Mouse (Mus musculus) heart, embryonic 14.5 days (tissue): Measurements from ENCODE around the gene Gm17545. TPM values are rescaled to one million over a fixed set of nuclear protein-coding genes. Genes with fewer than 3 reads are reported as not detected.

Experiments used
- ATAC-seq: fragments of 200-750 bp; cut with Nextera tagmentation; 2 replicates; pipeline ENCODE4 v1.8.0; 2017; ENCODE audit warnings: low read depth, moderate TSS enrichment; ENCODE audit not compliant: insufficient number of reproducible peaks, insufficient read depth, low FRiP score
- H3K27ac ChIP-seq, 2 experiments: fragments of 200-500 bp in 1 of 2; fragments of 300-500 bp in 1 of 2; sonication (generic) in 1 of 2; replicated peaks in 1 of 2; 2 replicates each; pipeline ENCODE4 v1.5.1; 2012 to 2014; ENCODE audit warnings: low read depth in 2 of 2, low read length in 2 of 2, control low read depth in 1 of 2, mild to moderate bottlenecking in 1 of 2, mixed read lengths in 1 of 2; ENCODE audit not compliant: control insufficient read depth in 1 of 2, insufficient read depth in 1 of 2
- H3K27me3 ChIP-seq: fragments of 300-500 bp; sonication (generic); 2 replicates; pipeline ENCODE4 v1.6.1; 2014; ENCODE audit warnings: mild to moderate bottlenecking, low read length, control low read depth; ENCODE audit not compliant: control insufficient read depth, insufficient read depth
- H3K36me3 ChIP-seq: fragments of 300-500 bp; sonication (generic); 2 replicates; pipeline ENCODE4 v1.6.1; 2014; ENCODE audit warnings: mild to moderate bottlenecking, control low read depth, low read length, mixed read lengths; ENCODE audit not compliant: control insufficient read depth, insufficient read depth
- H3K4me1 ChIP-seq, 2 experiments: fragments of 200-500 bp in 1 of 2; fragments of 300-500 bp in 1 of 2; sonication (generic) in 1 of 2; 2 replicates each; pipeline ENCODE4 v1.6.1; 2012 to 2014; ENCODE audit warnings: low read length in 2 of 2, control low read depth in 1 of 2, mixed read lengths in 1 of 2; ENCODE audit not compliant: control insufficient read depth in 2 of 2, insufficient read depth in 2 of 2
- H3K4me2 ChIP-seq: fragments of 300-500 bp; sonication (generic); 2 replicates; pipeline ENCODE4 v1.6.1; 2014; ENCODE audit warnings: mild to moderate bottlenecking, low read length
- H3K4me3 ChIP-seq, 2 experiments: fragments of 200-500 bp in 1 of 2; fragments of 300-500 bp in 1 of 2; sonication (generic) in 1 of 2; 2 replicates each; pipeline ENCODE4 v1.5.1; 2012 to 2014; ENCODE audit warnings: low read length in 2 of 2, mild to moderate bottlenecking in 2 of 2, control low read depth in 1 of 2, low read depth in 1 of 2, moderate library complexity in 1 of 2; ENCODE audit not compliant: control insufficient read depth in 1 of 2, insufficient read depth in 1 of 2
- H3K9ac ChIP-seq: fragments of 300-500 bp; sonication (generic); 2 replicates; pipeline ENCODE4 v1.6.1; 2014; ENCODE audit warnings: mild to moderate bottlenecking, low read length
- H3K9me3 ChIP-seq: fragments of 300-500 bp; sonication (generic); 2 replicates; pipeline ENCODE4 v1.6.1; 2016; ENCODE audit warnings: low read length, control low read depth; ENCODE audit not compliant: control insufficient read depth
- WGBS: fragments of 180-500 bp; shearing (Covaris S2); extraction: QIAGEN DNeasy Blood & Tissue Kit; methylation state at CpG from one replicate; pipeline ENCODE4 v1.1.7; 2014; 5-methylcytosine and 5-hydroxymethylcytosine counted together
- polyA plus RNA-seq: library from polyadenylated mRNA; unstranded; fragments of >200 nt; fragmentation: Nextera tagmentation; extraction: Ambion mirVana; gene quantifications from 2 replicates; pipeline ENCODE4 v1.2.1, GENCODE M21; 2014

Gm17545 gene
- polyA plus RNA-seq, 1 experiment from 2014 or later = not detected

DNA sequence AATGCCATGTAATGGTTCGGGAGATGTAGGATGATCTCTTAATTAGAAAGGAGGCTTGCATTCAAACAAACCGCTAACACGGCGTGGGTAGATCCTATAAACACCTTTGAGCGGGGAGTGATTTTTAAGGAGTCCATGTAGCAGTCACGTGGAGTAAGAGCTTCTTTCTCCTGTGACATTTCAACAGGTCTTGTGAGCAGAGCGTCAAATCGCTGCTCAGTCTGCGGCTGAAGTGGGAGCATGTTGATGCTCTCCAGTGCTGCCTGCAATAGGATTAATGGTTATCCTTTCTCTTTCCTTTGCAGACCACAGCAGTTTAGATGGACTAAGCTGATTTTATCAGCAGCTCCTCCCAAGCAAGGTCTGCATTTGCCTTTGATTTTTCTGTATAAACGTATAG lies 22.2 kb downstream of the Gm17545 start:
- Histone ChIP-seq H3K4me3 (peak overlapping the region; percentile 68 to 72), H3K4me2 (peak overlapping the region; percentile 75), H3K4me1 (peaks cover 0 to 6% of the 10 kb centered on the region in 2 experiments; a peak in 2 of 4 replicates), H3K9ac (peak overlapping the region; percentile 75), H3K36me3 (no peaks in the 10 kb centered on the region), H3K27ac (peak overlapping the region in 1 of 2 experiments; percentile 53; a peak in 1 of 4 replicates), H3K9me3 (no peaks in the 10 kb centered on the region), H3K27me3 (no peaks in the 10 kb centered on the region)
- no peak for ATAC-seq
- 4% methylated on average over 10 of the region's 10 CpGs for WGBS

DNA sequence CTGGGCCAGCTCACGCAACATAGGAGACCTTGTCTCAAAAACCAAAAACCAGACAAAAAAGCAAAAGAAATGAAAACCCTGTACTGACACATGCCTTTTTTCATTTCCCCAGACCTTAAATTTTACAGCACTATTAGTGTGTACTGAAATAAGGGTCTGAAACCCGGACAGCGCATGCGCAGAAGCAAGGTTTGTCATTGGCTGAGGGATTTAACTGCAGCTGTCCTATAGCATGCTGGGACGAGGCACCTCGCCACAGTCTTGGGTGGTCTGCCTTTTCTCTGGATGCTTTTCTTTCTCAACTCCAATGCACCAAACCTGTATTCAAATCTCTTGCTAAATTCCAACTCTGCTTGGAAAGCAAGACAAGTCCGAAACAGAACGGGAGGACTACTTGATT lies 24.9 kb downstream of the Gm17545 start:
- 87% methylated on average over 8 of the region's 8 CpGs for WGBS
- ATAC-seq = no peak

DNA sequence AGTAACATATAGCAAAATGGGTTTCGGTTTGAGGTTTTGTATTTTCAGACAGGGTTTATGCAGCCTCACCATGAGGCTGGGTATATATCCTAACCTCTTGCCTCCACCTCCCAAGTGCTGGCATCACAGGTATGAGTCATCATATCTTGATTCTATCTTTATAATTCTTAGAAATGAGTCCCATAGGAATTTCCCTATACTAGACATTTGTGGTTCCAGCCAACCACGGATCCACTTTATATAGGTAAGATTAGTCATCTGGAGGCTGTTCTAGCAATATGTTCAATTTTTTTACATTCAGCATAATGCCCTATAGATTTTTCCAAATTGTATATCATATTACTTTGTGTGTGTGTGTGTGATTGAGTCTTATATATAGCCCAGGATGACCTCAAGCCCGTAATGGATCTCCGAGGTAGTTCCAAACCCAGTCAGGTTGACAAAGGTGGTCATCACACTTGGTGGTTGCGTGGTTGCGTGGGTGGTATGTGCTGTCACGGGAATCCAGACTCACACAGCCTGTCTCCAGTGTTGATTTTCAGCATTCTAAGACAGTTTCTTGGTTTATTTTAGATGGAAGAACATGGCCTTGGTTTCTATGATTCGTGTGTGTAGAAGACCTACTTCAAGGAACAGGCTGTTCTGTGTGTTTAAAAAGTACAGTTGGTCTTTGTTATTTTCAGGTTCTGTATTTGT lies 29.9 kb downstream of the Gm17545 start:
- ATAC-seq = no peak
- H3K27ac ChIP-seq = no peak overlapping the region
- no peaks in the 10 kb centered on the region for H3K4me1 ChIP-seq

More for the DNA sequence above, 24.9 kb downstream of the Gm17545 start:
- no peak overlapping the region for H3K9ac ChIP-seq
- no peaks in the 10 kb centered on the region for H3K36me3 ChIP-seq
- H3K9me3 ChIP-seq = no peaks in the 10 kb centered on the region
- no peak overlapping the region for H3K4me3 ChIP-seq
- H3K27me3 ChIP-seq = no peaks in the 10 kb centered on the region
- H3K27ac ChIP-seq = no peak overlapping the region
- H3K4me2 ChIP-seq = no peak overlapping the region
- peaks cover 0 to 6% of the 10 kb centered on the region in 2 experiments; a peak in 2 of 4 replicates for H3K4me1 ChIP-seq

DNA sequence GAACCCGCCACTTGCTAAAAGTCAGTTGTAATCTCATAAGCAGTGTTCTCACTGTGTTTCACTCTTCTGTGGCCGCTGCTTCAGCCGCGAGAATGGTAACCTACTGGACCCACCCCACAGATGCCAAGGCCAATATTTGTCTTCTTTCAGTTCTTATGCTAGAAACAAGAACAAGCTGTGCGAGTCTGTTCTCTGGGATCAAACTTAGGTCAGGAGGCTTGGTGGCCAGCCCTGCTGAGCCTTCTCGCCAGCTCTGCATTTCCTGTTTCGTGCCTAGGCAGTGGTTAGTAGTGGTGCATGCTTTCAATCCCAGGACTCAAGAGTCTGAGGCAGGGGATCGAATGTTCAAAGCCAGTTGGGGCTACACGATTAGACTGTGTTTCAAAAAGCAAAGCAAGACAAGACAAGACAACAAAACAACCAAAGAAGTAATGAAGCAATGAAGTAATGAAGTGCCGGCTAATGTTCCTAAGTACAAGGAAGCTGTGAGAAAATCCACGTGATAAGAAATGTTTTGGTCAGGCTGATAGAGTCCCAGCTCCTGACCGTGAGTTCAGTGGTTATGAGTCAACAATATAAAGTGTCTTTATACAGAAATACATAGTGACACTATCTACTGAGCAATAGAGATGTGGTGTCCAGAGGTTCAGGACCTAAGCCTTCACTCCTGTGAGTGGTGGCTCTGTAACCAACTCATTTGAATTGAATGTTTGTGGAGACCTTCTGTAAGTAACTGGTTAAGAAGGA lies 30.6 kb downstream of the Gm17545 start:
- ATAC-seq = no peak
- Histone ChIP-seq H3K27me3 (no peaks in the 10 kb centered on the region), H3K4me3 (no peak overlapping the region), H3K27ac (no peak overlapping the region), H3K9me3 (no peaks in the 10 kb centered on the region), H3K4me1 (no peaks in the 10 kb centered on the region), H3K9ac (no peak overlapping the region), H3K36me3 (no peaks in the 10 kb centered on the region), H3K4me2 (no peak overlapping the region)
- WGBS = 81% methylated on average over 12 of the region's 12 CpGs

More for the DNA sequence above, 29.9 kb downstream of the Gm17545 start:
- H3K4me2 ChIP-seq = no peak overlapping the region
- H3K36me3 ChIP-seq = no peaks in the 10 kb centered on the region
- H3K4me3 ChIP-seq = no peak overlapping the region
- H3K9ac ChIP-seq = no peak overlapping the region
- H3K9me3 ChIP-seq = no peaks in the 10 kb centered on the region
- no peaks in the 10 kb centered on the region for H3K27me3 ChIP-seq
- WGBS = 89% methylated on average over 8 of the region's 8 CpGs

DNA sequence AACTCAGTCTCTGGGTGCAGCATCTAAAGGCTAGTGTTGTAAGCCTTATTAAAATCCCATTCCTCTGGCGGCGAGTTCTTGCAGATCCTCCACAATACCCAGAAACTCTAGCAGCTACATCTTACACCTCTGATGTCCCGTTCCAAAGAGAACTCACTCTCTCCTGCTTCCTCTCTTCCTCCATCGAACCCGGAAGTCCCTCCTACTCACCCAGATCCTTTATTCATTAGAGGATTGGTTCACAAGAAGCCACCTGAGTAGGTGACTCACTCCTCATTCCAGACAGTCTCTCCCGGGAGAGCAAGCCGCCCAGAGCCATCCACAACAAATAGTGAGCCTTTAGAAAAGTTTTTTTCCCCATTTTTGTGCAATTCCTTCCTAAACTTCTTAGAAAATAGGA lies 32.1 kb downstream of the Gm17545 start:
- H3K36me3 ChIP-seq = no peaks in the 10 kb centered on the region
- H3K4me1 ChIP-seq = no peaks in the 10 kb centered on the region
- no peak overlapping the region for H3K4me2 ChIP-seq
- 86% methylated on average over 7 of the region's 7 CpGs for WGBS
- ATAC-seq = no peak
- H3K27me3 ChIP-seq = no peaks in the 10 kb centered on the region
- H3K4me3 ChIP-seq = no peak overlapping the region
- H3K9ac ChIP-seq = no peak overlapping the region
- H3K27ac ChIP-seq = no peak overlapping the region
- no peaks in the 10 kb centered on the region for H3K9me3 ChIP-seq

DNA sequence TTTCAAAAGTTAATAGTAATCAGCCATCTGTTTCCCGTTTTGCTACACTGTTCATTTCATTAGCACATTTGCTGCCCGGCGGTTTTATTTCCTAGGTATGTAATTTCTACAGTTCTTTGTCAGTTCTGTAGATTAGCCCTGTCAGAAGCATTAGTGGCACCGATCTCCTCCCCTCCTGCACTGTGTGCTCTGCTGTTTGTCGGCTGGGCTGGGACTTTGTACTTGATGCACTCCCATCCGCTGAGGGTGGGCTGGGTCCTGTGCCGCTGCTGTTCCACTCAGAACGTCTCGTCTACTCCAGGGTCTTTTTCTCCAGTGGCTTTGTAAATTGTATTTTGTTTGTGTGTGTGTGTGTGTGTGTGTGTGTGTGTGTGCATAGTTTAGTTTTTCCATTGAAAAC lies 34.9 kb downstream of the Gm17545 start:
- H3K27ac ChIP-seq = no peak overlapping the region
- H3K36me3 ChIP-seq = no peaks in the 10 kb centered on the region
- H3K4me3 ChIP-seq = no peak overlapping the region
- no peaks in the 10 kb centered on the region for H3K27me3 ChIP-seq
- ATAC-seq = no peak
- WGBS = 29% methylated on average over 9 of the region's 9 CpGs
- no peaks in the 10 kb centered on the region for H3K4me1 ChIP-seq
- H3K9me3 ChIP-seq = no peaks in the 10 kb centered on the region
- no peak overlapping the region for H3K9ac ChIP-seq
- no peak overlapping the region for H3K4me2 ChIP-seq

DNA sequence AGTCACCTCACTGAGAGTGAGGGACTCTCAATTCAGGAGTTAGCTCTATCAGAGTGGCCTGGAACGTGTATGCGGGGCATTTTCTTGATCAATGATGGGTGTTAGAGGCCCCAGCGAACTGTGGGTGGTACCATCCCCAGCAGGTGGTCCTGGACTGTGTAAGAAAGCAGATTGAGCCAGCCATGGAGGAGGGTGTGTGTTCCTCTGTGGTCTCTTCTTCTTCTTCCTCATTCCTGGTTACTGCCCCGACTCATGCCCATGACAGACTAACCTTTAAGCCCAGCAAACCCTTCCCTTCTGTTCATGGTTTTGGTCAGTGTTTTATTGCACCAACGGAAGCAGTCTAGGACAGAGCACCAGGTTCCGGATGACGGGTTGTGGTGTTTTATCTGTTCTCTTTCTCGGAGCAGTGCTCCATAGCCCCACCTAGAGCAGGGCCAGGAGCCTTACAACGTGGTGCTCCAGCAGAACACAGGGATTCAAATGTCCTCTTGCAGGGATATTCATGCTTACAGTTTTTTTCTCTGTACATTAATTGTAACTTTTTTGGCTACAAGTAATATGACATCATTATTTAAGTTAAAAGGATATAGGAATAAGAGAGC lies 40.2 kb downstream of the Gm17545 start:
- H3K27me3 ChIP-seq = no peaks in the 10 kb centered on the region
- ATAC-seq = no peak
- H3K9ac ChIP-seq = no peak overlapping the region
- H3K4me2 ChIP-seq = no peak overlapping the region
- no peak overlapping the region for H3K4me3 ChIP-seq
- H3K4me1 ChIP-seq = no peaks in the 10 kb centered on the region
- H3K27ac ChIP-seq = no peak overlapping the region
- WGBS = 86% methylated on average over 9 of the region's 9 CpGs
- no peaks in the 10 kb centered on the region for H3K36me3 ChIP-seq
- no peaks in the 10 kb centered on the region; the same call in 1 of the 2 replicates for H3K9me3 ChIP-seq
